Mouse (Mus musculus) brain, embryonic 14.5 days (tissue): ENCODE data around the gene Eml1. TPM values are rescaled to one million over a fixed set of nuclear protein-coding genes. Genes with fewer than 3 reads are reported as not detected.

Experiments
- DNase-seq: peaks from one replicate; pipeline ENCODE4 v3.0.0-alpha.2; 2011; ENCODE audit warnings: low read depth
- CTCF ChIP-seq: fragments of 200-500 bp; IDR thresholded peaks from 2 replicates; pipeline ENCODE4 v1.5.1; 2012; ENCODE audit warnings: inconsistent platforms, mild to moderate bottlenecking, moderate library complexity, borderline replicate concordance; ENCODE audit not compliant: insufficient read depth, insufficient read length; ENCODE audit errors: extremely low read depth
- POLR2A ChIP-seq: fragments of 200-500 bp; IDR thresholded peaks from 2 replicates; pipeline ENCODE4 v1.6.1; 2012; ENCODE audit warnings: mild to moderate bottlenecking, inconsistent platforms, borderline replicate concordance; ENCODE audit not compliant: poor library complexity, insufficient read depth, insufficient read length, severe bottlenecking; ENCODE audit errors: extremely low read depth
- polyA plus RNA-seq: library from polyadenylated mRNA; depleted of rRNA; stranded (reverse); fragments of >200 nt; gene quantifications from 2 replicates; pipeline ENCODE4 v1.2.3, GENCODE M21; 2012

The Eml1 gene
- polyA plus RNA-seq, 1 experiment: 45.6 TPM

- DNase-seq: no peak
- TF ChIP-seq POLR2A: no peak
- TF ChIP-seq CTCF: no peak
These were observed 139.8 kb downstream of the Eml1 start for GRCm38 (mm10) chr12:108510571-108510970.

GRCm38 (mm10) chr12:108511009-108511408, 140.3 kb downstream of the Eml1 start:
- TF ChIP-seq POLR2A (no peak), CTCF (peak; percentile 32)
- DNase-seq: peak; percentile 77

- no peak for DNase-seq
- no peak for TF ChIP-seq POLR2A
- TF ChIP-seq CTCF: no peak
These were observed 144.7 kb downstream of the Eml1 start for GRCm38 (mm10) chr12:108515464-108515863.

GRCm38 (mm10) chr12:108519374-108519773, 148.6 kb downstream of the Eml1 start:
- no peak for DNase-seq

GRCm38 (mm10) chr12:108529214-108529613, 158.5 kb downstream of the Eml1 start:
- DNase-seq: peak; percentile 77

More at GRCm38 (mm10) chr12:108519374-108519773, 148.6 kb downstream of the Eml1 start:
- TF ChIP-seq CTCF (no peak), POLR2A (no peak)

GRCm38 (mm10) chr12:108534484-108534883, 163.7 kb downstream of the Eml1 start:
- TF ChIP-seq POLR2A: no peak
- TF ChIP-seq CTCF: no peak
- no peak for DNase-seq

More at GRCm38 (mm10) chr12:108529214-108529613, 158.5 kb downstream of the Eml1 start:
- no peak for TF ChIP-seq POLR2A
- peak; percentile 87 for TF ChIP-seq CTCF

DNA sequence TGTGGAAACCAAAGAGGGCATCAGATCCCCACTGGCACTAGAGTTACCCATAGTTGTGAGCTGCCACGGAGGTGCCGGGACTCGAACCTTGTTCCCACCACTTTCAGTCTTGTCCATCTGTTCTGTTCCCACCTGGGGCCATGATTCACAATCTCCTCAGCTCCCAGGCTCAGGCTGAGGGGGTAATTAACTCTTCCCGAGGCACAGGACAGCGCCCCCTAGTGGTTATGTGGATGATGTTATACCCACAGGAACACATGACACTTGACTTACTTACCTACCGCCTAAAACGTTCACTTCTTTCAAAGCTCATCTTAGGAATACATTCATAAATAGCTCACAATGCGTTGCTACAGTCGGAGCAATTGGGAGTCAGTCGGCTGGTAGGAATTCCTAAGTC, 165.7 kb downstream of the Eml1 start:
- no peak for DNase-seq
- TF ChIP-seq POLR2A (no peak), CTCF (peak; percentile 71)

- TF ChIP-seq CTCF (peak; percentile 86), POLR2A (no peak)
These were observed 170.3 kb downstream of the Eml1 start for GRCm38 (mm10) chr12:108541088-108541487.

DNA sequence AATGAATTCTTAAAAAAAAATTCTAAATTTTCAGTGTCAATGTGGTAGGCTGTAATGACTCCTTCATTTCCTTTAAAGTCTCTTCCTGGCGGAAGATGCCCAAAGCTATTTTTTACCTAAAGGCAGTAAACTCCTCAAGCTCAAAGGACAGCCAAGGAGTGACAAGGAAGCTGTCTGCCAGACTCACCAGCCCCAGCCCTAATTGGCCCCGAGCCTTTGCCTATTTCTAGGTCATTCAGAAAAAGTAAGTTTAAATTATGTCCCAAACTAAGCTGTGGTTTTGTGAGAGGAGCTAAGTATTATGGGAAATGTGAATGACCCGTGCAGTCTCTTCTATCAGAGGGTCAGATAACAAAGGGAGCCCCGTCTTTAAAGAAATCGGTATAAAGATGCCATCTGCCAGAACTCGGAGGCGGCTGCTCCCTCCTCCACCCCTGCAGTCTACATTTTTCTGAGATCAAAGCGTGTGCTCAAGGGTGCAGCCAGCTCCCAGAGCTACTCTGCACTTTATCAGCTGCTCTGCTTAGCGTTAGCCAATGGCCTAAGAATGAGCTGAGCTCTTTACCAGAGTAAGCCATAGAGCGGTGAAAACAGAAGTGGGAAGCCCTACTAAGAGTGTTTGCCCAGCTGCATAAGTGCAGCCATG, 175.9 kb downstream of the Eml1 start:
- TF ChIP-seq CTCF (no peak), POLR2A (no peak)
- peak; percentile 89 for DNase-seq

More at GRCm38 (mm10) chr12:108541088-108541487, 170.3 kb downstream of the Eml1 start:
- DNase-seq: peak; percentile 66

DNA sequence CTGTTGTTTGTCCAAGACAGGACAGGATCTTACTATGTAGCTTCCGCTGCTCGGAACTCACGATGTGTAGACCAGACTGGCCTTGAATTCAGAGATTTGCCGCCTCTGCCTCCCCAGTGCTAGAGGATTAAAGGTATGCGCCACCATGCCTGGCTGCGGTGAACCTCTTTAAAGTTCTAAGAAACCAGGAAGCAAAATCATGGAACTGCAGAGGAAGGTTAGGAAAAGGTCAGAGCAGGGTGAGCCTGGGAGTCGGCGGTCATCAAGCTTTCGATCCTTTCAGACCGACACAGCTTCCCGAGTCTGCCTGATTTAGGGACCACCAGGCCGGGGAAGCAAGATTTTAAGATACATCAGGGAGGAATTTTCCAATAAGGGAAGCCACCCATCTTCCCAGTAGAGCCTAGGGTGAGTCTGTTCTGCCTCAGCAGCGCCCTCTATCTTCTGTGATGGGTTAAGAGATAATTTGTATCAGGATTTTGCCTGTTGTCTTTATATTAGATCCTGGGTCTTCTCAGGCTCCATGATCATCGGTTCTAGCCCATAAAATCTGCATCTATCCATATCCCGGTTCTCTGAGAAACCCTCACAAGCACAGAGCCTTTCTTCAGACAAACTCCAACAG, 176.6 kb downstream of the Eml1 start:
- no peak for DNase-seq
- TF ChIP-seq POLR2A (no peak), CTCF (peak; percentile 16; the same call in 1 of the 2 replicates)

GRCm38 (mm10) chr12:108551731-108552130, 181.0 kb downstream of the Eml1 start:
- DNase-seq: no peak
- TF ChIP-seq POLR2A (no peak), CTCF (no peak)
